In the genomic region with DNA sequence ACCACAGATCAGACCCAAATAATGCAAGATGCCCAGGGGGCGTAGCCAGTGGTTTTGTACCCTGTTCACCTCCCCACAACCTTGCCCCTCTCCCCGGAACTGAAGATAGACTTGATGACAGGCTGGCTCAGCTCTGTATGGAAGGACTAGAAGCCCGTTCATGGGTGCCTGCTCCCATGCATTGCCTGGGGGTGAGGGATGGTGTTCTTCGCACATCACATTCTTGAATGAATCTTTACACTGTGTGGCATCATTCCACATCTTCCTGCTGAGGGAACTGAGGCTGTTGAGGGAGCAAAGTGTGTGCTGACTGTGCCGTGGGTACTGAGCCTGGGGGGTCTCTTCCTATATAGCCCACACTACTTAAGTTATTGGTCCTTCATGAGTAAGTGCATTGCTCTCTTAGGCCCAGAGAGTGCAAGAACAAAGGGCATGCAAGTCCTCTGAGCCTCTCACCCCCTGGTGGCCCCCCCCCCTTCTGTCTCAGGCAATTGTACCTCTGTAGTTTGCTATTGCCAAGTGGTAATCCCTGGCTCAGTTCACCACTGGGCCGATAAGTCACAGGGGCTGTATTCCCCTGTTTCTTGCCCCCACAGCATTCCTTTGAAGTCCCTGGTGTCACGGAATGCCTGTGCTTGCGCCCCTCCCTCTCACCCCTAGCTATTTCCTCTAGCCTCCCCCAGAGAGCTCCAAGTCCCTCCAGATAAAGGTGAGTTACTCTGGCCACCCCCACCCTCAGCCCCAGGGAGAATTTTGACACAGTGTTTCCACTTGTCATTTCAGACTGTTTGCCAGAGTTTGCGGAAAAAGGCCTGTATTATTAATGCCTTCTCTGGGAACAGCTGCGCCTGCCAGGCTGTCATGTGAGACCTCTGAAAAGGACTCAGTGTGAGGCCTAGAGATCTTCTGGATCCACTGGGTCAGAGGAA, we compare ENCODE assay signal across 1 mouse cellular context.
A peak's percentile ranks its signal among the peaks of the same experiment; 100 is the strongest.
TF ChIP-seq lines count a peak whose summit lies in the region.

No protein-coding gene starts in this region.

TF ChIP-seq in CH12.LX, 34 proteins besides CTCF, POLR2A, EP300 and RAD21 (continued from another document):
- no peak for TF ChIP-seq E2F4 (IDR thresholded peaks at IDR 0.05; ENCODE audit: insufficient replicate concordance, low read depth, low read length)
- peak; percentile 68 for TF ChIP-seq IRF4 (IDR thresholded peaks at IDR 0.05; ENCODE audit: low read depth, low read length)
- peak; percentile 51; the same call in 1 of the 2 replicates for TF ChIP-seq JUN (IDR thresholded peaks at IDR 0.05; ENCODE audit: insufficient read depth, low read depth, low read length)
- TF ChIP-seq ZKSCAN1 (IDR thresholded peaks at IDR 0.05; ENCODE audit: borderline replicate concordance, low read depth, low read length), result no peak
- TF ChIP-seq BHLHE40 (IDR thresholded peaks at IDR 0.05; ENCODE audit: low read depth, low read length), result peak; percentile 81
- TF ChIP-seq ETS1 (conservative IDR thresholded peaks at IDR 0.05; ENCODE audit: low read depth, low read length), result peak; percentile 97
- TF ChIP-seq NRF1 (IDR thresholded peaks at IDR 0.05; ENCODE audit: low read depth, low read length), result no peak
- no peak for TF ChIP-seq ZNF384 (IDR thresholded peaks at IDR 0.05; ENCODE audit: low read depth, low read length)
- no peak for TF ChIP-seq PAX5 (IDR thresholded peaks at IDR 0.05; ENCODE audit: low read length)
- TF ChIP-seq SIN3A (IDR thresholded peaks at IDR 0.05; ENCODE audit: low read length), result peak; percentile 79
- TF ChIP-seq TCF12 (IDR thresholded peaks at IDR 0.05; ENCODE audit: low read depth, low read length), result peak; percentile 80
- no peak for TF ChIP-seq UBTF (IDR thresholded peaks at IDR 0.05; ENCODE audit: low read depth, low read length)
- no peak for TF ChIP-seq SMC3 (IDR thresholded peaks at IDR 0.05; ENCODE audit: low read depth, low read length)
- TF ChIP-seq ZC3H11A (IDR thresholded peaks at IDR 0.05; ENCODE audit: low read depth, low read length), result no peak
- no peak for TF ChIP-seq MYC (IDR thresholded peaks at IDR 0.05; ENCODE audit: low read depth, low read length)
- TF ChIP-seq MXI1 (IDR thresholded peaks at IDR 0.05; ENCODE audit: low read depth, low read length), result no peak
- TF ChIP-seq MAFK (IDR thresholded peaks at IDR 0.05; ENCODE audit: insufficient replicate concordance, low read length), result peak; percentile 84
- peak; percentile 33; the same call in 1 of the 2 replicates for TF ChIP-seq ELF1 (IDR thresholded peaks at IDR 0.05; ENCODE audit: low read depth, low read length)
- TF ChIP-seq MEF2A (IDR thresholded peaks at IDR 0.05; ENCODE audit: borderline replicate concordance, low read depth, low read length), result peak; percentile 80
- peak; percentile 57; the same call in 1 of the 2 replicates for TF ChIP-seq MAZ (IDR thresholded peaks at IDR 0.05; ENCODE audit: low read depth, low read length)
